Mouse (Mus musculus): ENCODE results near the gene Cyp2s1. TPM values are rescaled to one million over a fixed set of nuclear protein-coding genes. Genes with fewer than 3 reads are reported as not detected.

Gene Cyp2s1
- total and polyA plus RNA-seq, 2 experiments, result 0.28 to 0.37 TPM

- Histone ChIP-seq H3K27ac (replicated peaks; ENCODE audit: insufficient read depth, low read depth, low read length) (no peak overlapping the region), H3K27me3 (ENCODE audit: control insufficient read depth, insufficient read depth, low read length) (peaks cover 6% of the 10 kb centered on the region; the same call in 1 of the 2 replicates), H3K36me3 (ENCODE audit: control insufficient read depth, insufficient read depth, low read length) (no peaks in the 10 kb centered on the region), H3K4me1 (ENCODE audit: control insufficient read depth, insufficient read depth, low read length) (no peaks in the 10 kb centered on the region), H3K9ac (ENCODE audit: low read depth, low read length) (no peak overlapping the region), H3K79me2 (ENCODE audit: control insufficient read depth, insufficient read depth, low read length) (no peaks in the 10 kb centered on the region), H3K4me3 (ENCODE audit: insufficient read depth, low read depth, low read length) (no peak overlapping the region)
- WGBS, result 57% methylated on average over 1 of the region's 1 CpGs
- no peak for DNase-seq (ENCODE audit: extremely low read depth, low read depth, low spot score)
- no peak for TF ChIP-seq POLR2A (IDR thresholded peaks at IDR 0.05; ENCODE audit: extremely low read depth, insufficient read depth, low read length)
- TF ChIP-seq CTCF (IDR thresholded peaks at IDR 0.05; ENCODE audit: low read depth, low read length), result no peak
These were observed 31.9 kb downstream of the Cyp2s1 start for GRCm38 (mm10) chr7:25784808-25785207.

- TF ChIP-seq POLR2A (IDR thresholded peaks at IDR 0.05; ENCODE audit: extremely low read depth, insufficient read depth, low read length) (no peak), CTCF (IDR thresholded peaks at IDR 0.05; ENCODE audit: low read depth, low read length) (no peak)
- no peaks in the 10 kb centered on the region for H3K36me3 ChIP-seq (ENCODE audit: control insufficient read depth, insufficient read depth, low read length)
- H3K4me1 ChIP-seq (ENCODE audit: control insufficient read depth, insufficient read depth, low read length), result no peaks in the 10 kb centered on the region
- no peak overlapping the region for H3K4me3 ChIP-seq (ENCODE audit: insufficient read depth, low read depth, low read length)
- WGBS, result 75% methylated on average over 8 of the region's 8 CpGs
- DNase-seq (ENCODE audit: extremely low read depth, low read depth, low spot score), result no peak
- H3K79me2 ChIP-seq (ENCODE audit: control insufficient read depth, insufficient read depth, low read length), result no peaks in the 10 kb centered on the region
- H3K27me3 ChIP-seq (ENCODE audit: control insufficient read depth, insufficient read depth, low read length), result peaks cover 6% of the 10 kb centered on the region; the same call in 1 of the 2 replicates
- no peak overlapping the region for H3K27ac ChIP-seq (replicated peaks; ENCODE audit: insufficient read depth, low read depth, low read length)
- no peak overlapping the region for H3K9ac ChIP-seq (ENCODE audit: low read depth, low read length)
These were observed 33.0 kb downstream of the Cyp2s1 start for GRCm38 (mm10) chr7:25783746-25784145.

GRCm38 (mm10) chr7:25782744-25783143, 34.0 kb downstream of the Cyp2s1 start:
- Histone ChIP-seq H3K4me3 (ENCODE audit: insufficient read depth, low read depth, low read length) (no peak overlapping the region), H3K79me2 (ENCODE audit: control insufficient read depth, insufficient read depth, low read length) (no peaks in the 10 kb centered on the region), H3K36me3 (ENCODE audit: control insufficient read depth, insufficient read depth, low read length) (no peaks in the 10 kb centered on the region), H3K4me1 (ENCODE audit: control insufficient read depth, insufficient read depth, low read length) (no peaks in the 10 kb centered on the region), H3K27me3 (ENCODE audit: control insufficient read depth, insufficient read depth, low read length) (no peaks in the 10 kb centered on the region), H3K27ac (replicated peaks; ENCODE audit: insufficient read depth, low read depth, low read length) (no peak overlapping the region), H3K9ac (ENCODE audit: low read depth, low read length) (no peak overlapping the region)
- no peak for DNase-seq (ENCODE audit: extremely low read depth, low read depth, low spot score)
- 76% methylated on average over 6 of the region's 6 CpGs for WGBS
- no peak for TF ChIP-seq CTCF (IDR thresholded peaks at IDR 0.05; ENCODE audit: low read depth, low read length)
- no peak for TF ChIP-seq POLR2A (IDR thresholded peaks at IDR 0.05; ENCODE audit: extremely low read depth, insufficient read depth, low read length)

- Histone ChIP-seq H3K27me3 (ENCODE audit: control insufficient read depth, insufficient read depth, low read length) (no peaks in the 10 kb centered on the region), H3K79me2 (ENCODE audit: control insufficient read depth, insufficient read depth, low read length) (no peaks in the 10 kb centered on the region), H3K9ac (ENCODE audit: low read depth, low read length) (peak overlapping the region; percentile 55), H3K36me3 (ENCODE audit: control insufficient read depth, insufficient read depth, low read length) (no peaks in the 10 kb centered on the region), H3K4me3 (ENCODE audit: insufficient read depth, low read depth, low read length) (peak overlapping the region; percentile 28; the same call in 1 of the 2 replicates), H3K4me1 (ENCODE audit: control insufficient read depth, insufficient read depth, low read length) (no peaks in the 10 kb centered on the region), H3K27ac (replicated peaks; ENCODE audit: insufficient read depth, low read depth, low read length) (0 out of 2 replicates have a peak overlapping the region, but pooled peaks have one; percentile 26)
- no peak for DNase-seq (ENCODE audit: extremely low read depth, low read depth, low spot score)
- WGBS, result 49% methylated on average over 11 of the region's 11 CpGs
- TF ChIP-seq CTCF (IDR thresholded peaks at IDR 0.05; ENCODE audit: low read depth, low read length) (no peak), POLR2A (IDR thresholded peaks at IDR 0.05; ENCODE audit: extremely low read depth, insufficient read depth, low read length) (no peak)
These were observed 34.6 kb downstream of the Cyp2s1 start for GRCm38 (mm10) chr7:25781937-25782610.

- DNase-seq (ENCODE audit: extremely low read depth, low read depth, low spot score), result no peak
- no peaks in the 10 kb centered on the region for H3K27me3 ChIP-seq (ENCODE audit: control insufficient read depth, insufficient read depth, low read length)
- H3K79me2 ChIP-seq (ENCODE audit: control insufficient read depth, insufficient read depth, low read length), result no peaks in the 10 kb centered on the region
- no peaks in the 10 kb centered on the region for H3K36me3 ChIP-seq (ENCODE audit: control insufficient read depth, insufficient read depth, low read length)
- WGBS, result 20% methylated on average over 32 of the region's 33 CpGs
- TF ChIP-seq POLR2A (IDR thresholded peaks at IDR 0.05; ENCODE audit: extremely low read depth, insufficient read depth, low read length) (no peak), CTCF (IDR thresholded peaks at IDR 0.05; ENCODE audit: low read depth, low read length) (no peak)
- H3K27ac ChIP-seq (replicated peaks; ENCODE audit: insufficient read depth, low read depth, low read length), result 0 out of 2 replicates have a peak overlapping the region, but pooled peaks have one; percentile 26
- peak overlapping the region; percentile 28; the same call in 1 of the 2 replicates for H3K4me3 ChIP-seq (ENCODE audit: insufficient read depth, low read depth, low read length)
- no peaks in the 10 kb centered on the region for H3K4me1 ChIP-seq (ENCODE audit: control insufficient read depth, insufficient read depth, low read length)
- H3K9ac ChIP-seq (ENCODE audit: low read depth, low read length), result peak overlapping the region; percentile 55
These were observed 35.3 kb downstream of the Cyp2s1 start for GRCm38 (mm10) chr7:25781321-25781936.

GRCm38 (mm10) chr7:25780753-25781152, 36.0 kb downstream of the Cyp2s1 start:
- H3K27me3 ChIP-seq (ENCODE audit: control insufficient read depth, insufficient read depth, low read length), result no peaks in the 10 kb centered on the region
- TF ChIP-seq CTCF (IDR thresholded peaks at IDR 0.05; ENCODE audit: low read depth, low read length), result no peak
- TF ChIP-seq POLR2A (IDR thresholded peaks at IDR 0.05; ENCODE audit: extremely low read depth, insufficient read depth, low read length), result no peak
- H3K36me3 ChIP-seq (ENCODE audit: control insufficient read depth, insufficient read depth, low read length), result no peaks in the 10 kb centered on the region
- H3K4me1 ChIP-seq (ENCODE audit: control insufficient read depth, insufficient read depth, low read length), result no peaks in the 10 kb centered on the region
- no peak overlapping the region for H3K27ac ChIP-seq (replicated peaks; ENCODE audit: insufficient read depth, low read depth, low read length)
- H3K4me3 ChIP-seq (ENCODE audit: insufficient read depth, low read depth, low read length), result no peak overlapping the region
- 73% methylated on average over 4 of the region's 4 CpGs for WGBS
- no peak for DNase-seq (ENCODE audit: extremely low read depth, low read depth, low spot score)
- no peak overlapping the region for H3K9ac ChIP-seq (ENCODE audit: low read depth, low read length)
- H3K79me2 ChIP-seq (ENCODE audit: control insufficient read depth, insufficient read depth, low read length), result no peaks in the 10 kb centered on the region
